Mouse (Mus musculus) ES-E14 (cell line): ENCODE data around the gene Zbtb45. TPM values are rescaled to one million over a fixed set of nuclear protein-coding genes. Genes with fewer than 3 reads are reported as not detected.

ENCODE experiments used
- DNase-seq: peaks from one replicate; pipeline ENCODE4 v3.0.0-alpha.2; 2013; ENCODE audit warnings: low read depth, low spot score
- H3K27ac ChIP-seq: 2 replicates; pipeline ENCODE4 v1.5.1; 2012; ENCODE audit warnings: low read depth, mild to moderate bottlenecking, low read length, moderate library complexity, mixed read lengths; ENCODE audit not compliant: poor library complexity, insufficient read depth, severe bottlenecking
- H3K36me3 ChIP-seq: 2 replicates; pipeline ENCODE4 v1.6.1; 2012; ENCODE audit warnings: mild to moderate bottlenecking, low read length, moderate library complexity, mixed read lengths; ENCODE audit not compliant: control insufficient read depth, poor library complexity, insufficient read depth, severe bottlenecking
- H3K4me1 ChIP-seq, 2 experiments: fragments of 150-350 bp in 1 of 2; sonication (generic) in 1 of 2; 2 replicates each; pipeline ENCODE4 v1.6.1; 2012; ENCODE audit warnings: low read length in 2 of 2, mild to moderate bottlenecking in 1 of 2, mixed read lengths in 1 of 2; ENCODE audit not compliant: control insufficient read depth in 2 of 2, insufficient read depth in 2 of 2, poor library complexity in 1 of 2
- H3K4me3 ChIP-seq, 2 experiments: fragments of 150-350 bp in 1 of 2; sonication (generic) in 1 of 2; 2 replicates each; pipeline ENCODE4 v1.5.1; 2012; ENCODE audit warnings: low read length in 2 of 2, low read depth in 1 of 2, mild to moderate bottlenecking in 1 of 2, mixed read lengths in 1 of 2; ENCODE audit not compliant: insufficient read depth in 1 of 2, poor library complexity in 1 of 2, severe bottlenecking in 1 of 2
- H3K9ac ChIP-seq: 2 replicates; pipeline ENCODE4 v1.6.1; 2012; ENCODE audit warnings: low read depth, mild to moderate bottlenecking, low read length, mixed read lengths; ENCODE audit not compliant: poor library complexity, insufficient read depth, severe bottlenecking
- H3K9me3 ChIP-seq: fragments of 150-350 bp; sonication (generic); 2 replicates; pipeline ENCODE4 v1.6.1; 2012; ENCODE audit warnings: low read depth, mild to moderate bottlenecking, low read length; ENCODE audit not compliant: control insufficient read depth, insufficient read depth
- CHD2 ChIP-seq: IDR thresholded peaks from 2 replicates; pipeline ENCODE4 v1.6.1; 2014; ENCODE audit warnings: mild to moderate bottlenecking, low read depth, low read length, inconsistent platforms
- HCFC1 ChIP-seq: IDR thresholded peaks from 2 replicates; pipeline ENCODE4 v1.6.1; 2012; ENCODE audit warnings: low read length, inconsistent platforms, borderline replicate concordance; ENCODE audit not compliant: insufficient read depth
- MAFK ChIP-seq: IDR thresholded peaks from 2 replicates; pipeline ENCODE4 v1.6.1; 2014; ENCODE audit warnings: mild to moderate bottlenecking, low read depth, low read length, inconsistent platforms; ENCODE audit not compliant: insufficient read depth
- ZC3H11A ChIP-seq: IDR thresholded peaks from 2 replicates; pipeline ENCODE4 v1.6.1; 2012; ENCODE audit warnings: low read depth, mild to moderate bottlenecking, inconsistent platforms, low read length, borderline replicate concordance
- ZNF384 ChIP-seq: IDR thresholded peaks from 2 replicates; pipeline ENCODE4 v1.6.1; 2012; ENCODE audit warnings: low read depth, low read length, inconsistent platforms
- in situ Hi-C, 2 experiments: fragments of 600-800 bp; cut with MboI; formaldehyde crosslinking; loops; one replicate each; pipeline ENCODE4 v1.15.1; 2025; ENCODE audit warnings: low sequenced_read_pairs in 2 of 2, inconsistent platforms in 1 of 2; ENCODE audit not compliant: unreplicated experiment in 2 of 2
- total RNA-seq: library from RNA; depleted of rRNA; stranded (reverse); fragments of 300-350 nt; gene quantifications from 2 replicates; pipeline ENCODE4 v1.2.3, GENCODE M21; 2012

Zbtb45 gene
- total RNA-seq, 1 experiment = 26.7 TPM

DNA sequence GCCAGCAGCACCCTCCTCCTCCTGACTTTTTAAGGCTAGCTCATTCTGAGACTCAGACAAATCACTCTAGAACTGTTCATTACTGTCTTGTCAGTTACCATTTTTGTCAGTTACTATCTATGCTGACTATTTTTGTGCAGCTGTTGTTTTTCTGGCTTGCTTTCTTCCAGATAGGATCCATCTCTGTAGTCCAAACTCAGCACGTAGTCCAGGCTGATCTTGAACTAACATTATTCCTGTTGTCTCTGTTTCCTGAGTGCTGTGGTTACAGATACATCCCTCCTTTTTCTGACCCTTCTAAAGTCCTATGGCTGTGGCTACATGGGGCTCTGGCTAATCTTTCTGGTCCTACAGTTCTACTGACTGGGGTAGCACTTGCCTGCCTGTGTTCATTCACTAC is 29.3 kb upstream of the Zbtb45 start:
- in situ Hi-C loops = no loop called here
- no peak for DNase-seq
- peak overlapping the region; percentile 97 for H3K9ac ChIP-seq
- peak overlapping the region; percentile 85 to 92; a peak in 2 of 4 replicates for H3K4me3 ChIP-seq
- no peak for TF ChIP-seq HCFC1
- no peak for TF ChIP-seq CHD2
- TF ChIP-seq ZC3H11A = no peak
- TF ChIP-seq ZNF384 = no peak
- TF ChIP-seq MAFK = no peak
- H3K4me1 ChIP-seq = peaks cover 0 to 15% of the 10 kb centered on the region in 2 experiments; a peak in 2 of 4 replicates
- no peaks in the 10 kb centered on the region for H3K9me3 ChIP-seq
- peaks cover 13% of the 10 kb centered on the region for H3K36me3 ChIP-seq
- H3K27ac ChIP-seq = no peak overlapping the region

DNA sequence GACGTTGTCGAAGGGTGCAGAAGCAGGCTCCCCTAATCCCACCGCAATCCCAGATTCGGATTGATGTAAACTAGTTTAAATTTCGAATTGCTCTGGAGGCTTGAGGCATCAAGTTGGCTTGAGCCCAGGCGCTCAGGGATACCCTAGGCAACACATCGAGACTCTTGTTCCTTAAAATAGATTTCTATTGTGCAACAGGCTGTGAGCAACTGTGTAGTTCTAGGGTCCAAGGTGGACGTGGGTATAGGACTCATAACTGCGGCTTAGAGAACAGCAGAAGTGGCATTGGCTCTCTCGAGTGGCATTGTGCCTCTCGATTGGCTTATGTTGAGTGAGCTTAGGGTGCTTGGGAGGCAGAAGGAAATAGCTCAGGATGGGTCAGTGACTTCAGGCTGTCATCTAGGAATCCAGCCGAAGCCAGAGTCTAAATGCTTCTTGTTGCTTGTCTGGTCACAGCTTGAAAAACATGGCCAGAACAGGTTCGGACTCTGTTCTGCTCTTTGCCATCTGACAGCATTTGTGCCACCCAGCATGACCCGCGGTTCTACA is 28.9 kb upstream of the Zbtb45 start:
- peak overlapping the region; percentile 85 to 92 for H3K4me3 ChIP-seq
- H3K9me3 ChIP-seq = no peaks in the 10 kb centered on the region
- H3K27ac ChIP-seq = peak overlapping the region; percentile 92
- in situ Hi-C loops = no loop called here
- peaks cover 13% of the 10 kb centered on the region for H3K36me3 ChIP-seq
- peak overlapping the region; percentile 97 for H3K9ac ChIP-seq
- TF ChIP-seq HCFC1 = no peak
- TF ChIP-seq CHD2 = no peak
- TF ChIP-seq ZC3H11A = no peak
- no peak for TF ChIP-seq ZNF384
- no peak for TF ChIP-seq MAFK
- DNase-seq = no peak
- H3K4me1 ChIP-seq = peaks cover 0 to 15% of the 10 kb centered on the region in 2 experiments; a peak in 2 of 4 replicates

GRCm38 (mm10) chr7:13037901-13038555 is 28.2 kb upstream of the Zbtb45 start, which contains the start of gene Ube2m:
Ube2m (minus strand) TSS chr7:13038275.
- TF ChIP-seq ZC3H11A = no peak
- TF ChIP-seq MAFK = no peak
- TF ChIP-seq HCFC1 = peak; percentile 69; the same call in 1 of the 2 replicates
- TF ChIP-seq ZNF384 = no peak
- peaks cover 13% of the 10 kb centered on the region for H3K36me3 ChIP-seq
- peak; percentile 91 for DNase-seq
- H3K4me1 ChIP-seq = peaks cover 0 to 12% of the 10 kb centered on the region in 2 experiments; a peak in 2 of 4 replicates
- H3K27ac ChIP-seq = peak within 1 kb of the TSS; percentile 92
- H3K4me3 ChIP-seq = peak within 1 kb of the TSS; percentile 85 to 92
- peak within 1 kb of the TSS; percentile 97 for H3K9ac ChIP-seq
- in situ Hi-C loops = no loop called here
- no peaks in the 10 kb centered on the region for H3K9me3 ChIP-seq

- Histone ChIP-seq H3K4me3 (peak overlapping the region; percentile 85 to 92), H3K4me1 (peaks cover 0 to 12% of the 10 kb centered on the region in 2 experiments; a peak in 2 of 4 replicates), H3K36me3 (peaks cover 17% of the 10 kb centered on the region), H3K9ac (peak overlapping the region; percentile 97), H3K27ac (peak overlapping the region; percentile 92), H3K9me3 (no peaks in the 10 kb centered on the region)
- no peak for DNase-seq
- TF ChIP-seq MAFK = no peak
- no peak for TF ChIP-seq ZNF384
- no peak for TF ChIP-seq CHD2
- TF ChIP-seq ZC3H11A = no peak
- TF ChIP-seq HCFC1 = no peak
- in situ Hi-C loops = no loop called here
These were observed 27.5 kb upstream of the Zbtb45 start for GRCm38 (mm10) chr7:13037366-13037765.
